Mouse (Mus musculus): ENCODE data around the gene Spryd4. TPM values are rescaled to one million over a fixed set of nuclear protein-coding genes. Genes with fewer than 3 reads are reported as not detected.
"Not testable (repeated sequence)": the region's sequence is repeated elsewhere in the genome, so short reads cannot be mapped to it uniquely, and the experiment has no call there.

The Spryd4 gene
- total RNA-seq, 1 experiment from 2014 or later: 7.3 TPM

DNA sequence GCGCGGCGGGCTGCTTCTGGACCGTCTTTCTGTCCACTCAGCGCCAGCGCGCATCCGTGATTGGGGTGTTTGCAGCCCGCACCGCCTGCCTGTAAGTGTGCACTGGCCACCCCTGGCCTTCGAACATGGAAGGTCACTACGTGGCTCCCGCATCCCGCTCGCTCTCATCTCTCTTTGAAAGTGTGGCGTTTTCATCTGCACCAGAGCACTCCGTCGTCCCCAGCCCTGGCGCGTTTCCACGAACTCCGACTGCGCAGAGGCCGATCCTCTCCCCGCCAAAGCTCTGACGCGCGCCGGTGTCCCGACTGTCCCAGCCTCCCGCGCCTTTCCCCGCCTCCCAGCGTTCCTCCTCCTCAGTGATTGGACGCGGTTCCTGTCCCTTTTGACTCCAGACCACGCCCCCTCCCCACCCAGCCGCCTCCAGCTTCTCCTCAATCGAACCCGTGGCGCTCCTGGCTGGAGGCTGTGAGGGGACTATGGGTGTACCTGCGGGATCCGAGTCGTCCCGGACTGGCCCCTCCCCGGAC is 17.5 kb downstream of the Spryd4 start, which contains the start of gene Gls2:
Gene Gls2 (plus strand): TSS at position 434 of the 527 bp plus-strand sequence.
- peak; percentile 96 for ATAC-seq (replicated peaks; ENCODE audit: insufficient number of reproducible peaks, low FRiP score, low TSS enrichment, poor library complexity, severe bottlenecking)

DNA sequence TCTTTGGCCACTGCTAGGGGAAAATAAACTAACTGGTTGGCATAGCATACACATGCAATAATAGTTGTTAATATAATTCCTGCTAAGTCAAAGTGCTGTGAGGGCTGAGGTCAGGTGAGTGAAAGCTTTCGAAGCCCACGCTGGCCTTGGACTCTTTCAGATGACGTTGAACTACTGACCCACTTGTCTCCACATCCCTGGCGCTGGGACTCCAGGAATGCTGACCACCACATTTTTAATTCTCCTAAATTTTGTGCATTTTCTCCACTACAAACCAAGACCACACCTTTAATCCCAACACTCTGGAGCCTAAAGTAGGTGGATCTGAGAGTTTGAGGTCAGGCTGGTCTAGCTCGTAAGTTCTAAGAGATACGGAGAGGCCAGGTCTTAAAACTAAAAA is 18.5 kb downstream of the Spryd4 start:
- ATAC-seq (replicated peaks; ENCODE audit: insufficient number of reproducible peaks, low FRiP score, low TSS enrichment, poor library complexity, severe bottlenecking): no peak

DNA sequence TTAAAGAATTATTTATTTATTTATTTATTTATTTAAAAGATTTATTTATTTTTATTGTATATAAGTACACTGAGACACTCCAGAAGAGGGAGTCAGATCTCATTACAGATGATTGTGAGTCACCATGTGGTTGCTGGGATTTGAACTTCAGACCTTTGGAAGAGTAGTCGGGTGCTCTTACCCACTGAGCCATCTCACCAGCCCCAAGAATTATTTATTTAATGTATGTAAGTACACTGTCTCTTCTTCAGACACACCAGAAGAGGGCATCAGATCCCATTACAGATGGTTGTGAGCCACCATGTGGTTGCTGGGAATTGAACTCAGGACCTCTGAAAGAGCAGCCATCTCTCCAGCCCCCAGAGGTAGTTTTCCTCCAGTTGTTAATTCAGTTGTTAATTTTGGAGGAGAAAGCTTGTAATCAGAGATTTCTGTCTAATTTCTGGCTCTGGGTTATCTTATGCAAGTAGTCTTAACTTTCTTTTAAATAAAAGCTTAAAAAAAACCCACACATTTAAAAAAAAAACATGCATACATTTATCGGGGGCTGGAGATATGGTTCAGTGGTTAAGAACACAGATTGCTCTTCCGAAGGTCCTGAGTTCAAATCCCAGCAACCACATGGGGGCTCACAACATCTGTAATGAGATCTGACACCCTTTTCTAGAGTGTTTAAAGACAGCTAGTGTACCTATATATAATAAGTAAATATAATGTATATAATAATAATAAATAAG is 19.4 kb downstream of the Spryd4 start:
- not testable (repeated sequence) for ATAC-seq (replicated peaks; ENCODE audit: insufficient number of reproducible peaks, low FRiP score, low TSS enrichment, poor library complexity, severe bottlenecking)

DNA sequence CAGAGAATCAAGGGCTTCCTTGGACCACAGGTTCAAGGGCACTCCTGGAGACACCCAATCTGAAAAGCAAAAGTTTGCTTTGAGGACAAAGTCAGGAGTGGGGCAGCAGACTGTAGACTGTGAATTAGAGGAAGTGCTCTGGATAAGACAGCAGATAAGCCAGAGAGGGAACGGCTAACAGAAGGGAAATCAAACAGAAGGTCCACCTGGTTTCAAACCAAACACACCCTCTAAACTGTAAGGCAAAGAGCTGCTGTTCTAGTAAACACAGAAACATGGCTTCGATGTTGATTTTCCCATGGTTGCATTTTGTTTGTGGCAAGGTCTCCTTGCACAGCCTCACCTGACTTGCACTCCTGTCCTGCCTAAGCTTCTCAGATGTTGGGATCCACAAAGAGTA is 20.1 kb downstream of the Spryd4 start:
- no peak for ATAC-seq (replicated peaks; ENCODE audit: insufficient number of reproducible peaks, low FRiP score, low TSS enrichment, poor library complexity, severe bottlenecking)

DNA sequence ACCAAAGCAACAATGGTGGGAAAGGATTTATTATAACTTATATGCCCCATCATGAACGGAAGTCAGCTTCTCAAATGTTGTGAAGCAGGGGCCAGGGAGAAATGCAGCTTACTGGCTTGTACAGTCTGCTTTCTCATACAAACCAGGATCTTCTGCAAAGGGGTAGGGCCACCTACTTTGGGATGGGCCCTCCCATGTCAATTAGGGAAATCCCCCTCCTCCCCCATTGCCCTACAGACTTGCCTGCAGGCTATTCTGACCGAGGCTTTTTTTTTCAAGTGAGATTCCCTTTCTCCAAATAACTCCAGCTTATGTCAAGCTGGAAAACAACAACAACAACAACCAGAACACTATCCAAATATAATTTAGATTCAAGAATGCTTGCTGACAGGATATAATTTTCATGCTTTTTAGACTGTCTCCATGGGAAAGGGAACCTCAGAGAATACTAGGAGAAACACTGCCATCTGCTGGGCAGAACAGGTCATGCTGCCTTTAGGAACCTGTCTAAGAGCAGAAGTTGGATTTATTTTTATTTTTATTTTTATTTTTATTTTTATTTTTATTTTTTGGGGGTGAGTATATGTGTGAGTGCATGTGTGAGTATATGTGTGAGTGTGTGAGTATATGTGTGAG is 23.2 kb downstream of the Spryd4 start:
- ATAC-seq (replicated peaks; ENCODE audit: insufficient number of reproducible peaks, low FRiP score, low TSS enrichment, poor library complexity, severe bottlenecking): 0 out of 2 replicates have a peak, but pooled peaks have one; percentile 78

DNA sequence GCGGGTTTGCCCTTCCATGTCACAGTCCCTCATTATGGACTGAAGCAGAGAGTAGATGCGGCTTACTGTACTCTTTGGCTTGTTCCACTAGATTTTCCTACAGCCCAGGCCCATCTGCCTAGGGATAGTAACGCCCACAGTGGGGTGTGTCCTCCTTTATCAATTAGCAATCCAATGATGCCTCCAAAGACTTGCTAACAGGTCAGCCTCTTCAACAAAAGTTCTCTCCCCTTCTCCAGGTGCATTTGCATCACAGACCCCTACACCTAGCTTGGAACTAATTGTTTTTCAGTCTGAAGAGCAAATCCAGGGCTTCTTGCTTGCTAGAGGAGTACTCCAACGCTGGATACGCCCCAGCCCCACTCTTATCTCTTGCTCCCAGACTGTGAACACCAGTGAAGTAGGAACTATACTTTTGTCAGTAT is 24.4 kb downstream of the Spryd4 start:
- no peak for ATAC-seq (replicated peaks; ENCODE audit: insufficient number of reproducible peaks, low FRiP score, low TSS enrichment, poor library complexity, severe bottlenecking)

DNA sequence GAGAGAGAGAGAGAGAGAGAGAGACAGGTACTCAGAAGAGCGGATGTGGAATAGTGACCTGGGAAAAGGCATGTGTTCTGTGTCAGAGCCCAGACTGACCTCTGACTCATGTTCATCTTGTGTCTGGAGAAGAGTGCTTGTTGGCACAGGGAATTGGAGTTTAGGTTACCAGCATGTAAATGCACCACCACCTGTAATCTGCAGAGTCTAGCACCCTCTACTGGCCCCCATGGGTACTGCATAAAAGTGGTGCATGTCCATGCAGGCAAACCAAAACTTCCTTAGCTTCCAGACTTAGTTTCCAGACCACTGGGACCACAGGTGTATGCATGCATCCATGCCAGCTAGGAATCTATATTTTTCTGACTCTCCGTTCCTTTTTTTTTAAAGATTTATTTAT is 25.6 kb downstream of the Spryd4 start:
- peak; percentile 84 for ATAC-seq (replicated peaks; ENCODE audit: insufficient number of reproducible peaks, low FRiP score, low TSS enrichment, poor library complexity, severe bottlenecking)

DNA sequence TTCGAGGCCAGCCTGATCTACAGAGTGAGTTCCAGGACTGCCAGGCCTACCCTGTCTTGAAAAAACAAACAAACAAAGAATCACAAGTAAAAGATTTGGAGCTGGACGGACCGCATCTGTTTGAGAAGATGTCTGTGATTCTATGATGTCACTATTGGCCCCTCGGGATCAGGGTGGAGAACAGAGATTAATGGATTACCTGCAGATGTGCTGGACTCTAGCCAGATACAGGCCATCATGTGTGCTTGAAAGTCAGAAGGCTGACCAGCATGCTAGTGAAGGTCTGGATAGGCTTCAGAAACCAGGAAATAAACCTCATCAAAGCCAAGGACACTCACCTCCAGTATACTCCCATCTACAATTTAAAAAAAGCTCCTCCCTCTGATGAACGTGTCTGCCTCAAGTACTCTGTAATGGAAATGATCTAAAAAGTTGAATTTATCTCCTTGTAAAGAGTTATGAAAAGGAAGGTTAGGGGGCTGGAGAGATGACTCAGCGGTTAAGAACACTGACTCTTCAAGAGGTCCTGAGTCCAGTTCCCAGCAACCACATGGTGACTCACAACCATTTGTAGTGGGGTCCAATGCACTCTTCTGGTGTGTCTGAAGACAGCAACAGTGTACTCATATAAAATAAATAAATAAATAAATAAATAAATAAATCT is 26.2 kb downstream of the Spryd4 start:
- ATAC-seq (replicated peaks; ENCODE audit: insufficient number of reproducible peaks, low FRiP score, low TSS enrichment, poor library complexity, severe bottlenecking): no peak

DNA sequence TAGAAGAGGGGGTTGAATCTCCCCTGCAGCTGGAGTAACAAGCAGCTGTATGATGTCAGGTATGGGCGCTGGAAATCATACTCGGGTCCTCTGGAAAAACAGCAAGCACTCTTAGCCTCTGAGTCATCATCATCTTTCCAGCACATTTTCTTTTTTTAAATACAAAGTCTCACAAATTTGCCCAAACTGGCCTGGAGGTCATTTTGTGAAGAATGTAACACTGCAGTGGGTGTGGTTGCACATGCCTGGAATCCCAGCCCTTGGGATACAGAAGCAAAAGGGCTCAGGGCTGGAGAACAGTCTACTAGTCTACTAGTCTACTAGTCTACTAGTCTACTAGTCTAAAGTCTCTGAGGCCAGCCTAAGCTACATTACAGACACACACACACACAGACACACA is 27.3 kb downstream of the Spryd4 start:
- no peak for ATAC-seq (replicated peaks; ENCODE audit: insufficient number of reproducible peaks, low FRiP score, low TSS enrichment, poor library complexity, severe bottlenecking)

DNA sequence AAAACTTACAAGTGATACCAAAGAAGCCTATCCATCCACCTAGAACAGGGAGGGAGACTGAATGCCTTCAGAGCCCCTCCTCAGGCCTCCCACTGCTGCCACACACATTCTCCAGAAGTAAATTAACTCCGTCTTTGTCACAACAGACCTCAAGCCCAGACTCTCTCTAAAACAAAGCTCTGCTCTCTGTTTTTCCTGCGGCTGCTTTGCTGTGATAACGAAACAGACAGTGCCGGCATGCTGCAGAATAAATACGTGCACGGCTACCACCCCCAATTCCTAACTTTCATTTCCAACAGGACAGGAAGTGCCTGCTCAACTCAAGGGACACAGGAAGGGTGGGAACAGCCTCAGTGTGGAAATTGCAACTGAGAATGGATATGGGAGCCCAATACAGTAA is 31.6 kb downstream of the Spryd4 start, which contains the start of gene Rbms2:
Gene Rbms2 (minus strand): TSS at position 309 of the 400 bp plus-strand sequence.
- no peak for ATAC-seq (replicated peaks; ENCODE audit: insufficient number of reproducible peaks, low FRiP score, low TSS enrichment, poor library complexity, severe bottlenecking)

DNA sequence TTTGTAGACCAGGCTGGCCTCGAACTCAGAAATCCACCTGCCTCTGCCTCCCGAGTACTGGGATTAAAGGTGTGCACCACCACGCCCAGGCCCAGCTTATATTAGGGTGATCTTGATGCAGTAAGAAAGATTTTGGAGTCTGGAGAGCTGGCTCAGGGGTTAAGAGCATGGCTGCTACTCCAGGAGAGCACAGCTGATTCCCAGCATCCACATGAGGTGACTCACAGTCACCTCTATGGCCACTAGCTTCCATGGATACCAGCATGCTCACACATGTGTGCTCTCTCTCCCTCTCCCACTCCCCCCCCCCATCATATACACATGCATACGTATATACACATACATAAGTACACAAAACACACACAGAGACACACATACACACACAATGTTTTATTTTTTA is 34.3 kb downstream of the Spryd4 start:
- no peak for ATAC-seq (replicated peaks; ENCODE audit: insufficient number of reproducible peaks, low FRiP score, low TSS enrichment, poor library complexity, severe bottlenecking)

DNA sequence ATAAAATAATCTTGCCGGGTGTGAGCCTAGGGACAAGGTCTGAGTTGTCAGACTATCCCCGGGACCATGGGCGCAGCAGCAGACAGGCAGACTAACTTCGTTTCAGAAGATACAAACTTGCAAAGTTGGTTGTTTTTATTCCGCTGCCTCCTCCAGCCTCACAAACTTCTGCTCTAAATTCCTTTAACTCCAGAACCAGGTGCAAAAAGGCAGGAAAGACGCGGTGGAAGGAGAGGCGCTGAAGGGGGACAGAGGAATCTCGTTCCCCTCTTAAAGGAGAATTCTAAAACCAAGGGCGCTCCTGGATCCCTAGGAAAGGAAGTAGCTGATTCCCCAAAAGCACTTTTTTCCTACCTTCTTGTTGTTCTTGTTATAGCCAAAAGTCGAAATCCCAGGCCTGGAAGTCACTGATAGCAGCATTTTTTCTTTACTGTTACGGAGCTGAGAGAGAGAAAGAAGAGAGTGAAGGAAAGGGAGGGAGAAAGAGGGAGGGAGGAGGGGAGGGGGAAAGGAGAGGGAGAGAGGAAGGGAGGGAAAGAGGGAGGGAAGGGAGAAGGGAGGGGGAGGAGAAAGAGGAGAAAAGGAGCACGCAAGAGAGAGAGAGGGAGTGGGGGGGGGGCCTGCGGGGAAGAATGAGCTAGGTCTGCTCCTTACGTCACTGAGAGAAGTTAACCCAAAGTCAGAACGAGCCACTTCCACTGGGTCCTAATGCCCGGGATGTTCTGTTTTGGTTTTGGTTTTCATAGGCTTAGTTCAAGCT is 35.4 kb downstream of the Spryd4 start:
- ATAC-seq (replicated peaks; ENCODE audit: insufficient number of reproducible peaks, low FRiP score, low TSS enrichment, poor library complexity, severe bottlenecking): peak; percentile 97

DNA sequence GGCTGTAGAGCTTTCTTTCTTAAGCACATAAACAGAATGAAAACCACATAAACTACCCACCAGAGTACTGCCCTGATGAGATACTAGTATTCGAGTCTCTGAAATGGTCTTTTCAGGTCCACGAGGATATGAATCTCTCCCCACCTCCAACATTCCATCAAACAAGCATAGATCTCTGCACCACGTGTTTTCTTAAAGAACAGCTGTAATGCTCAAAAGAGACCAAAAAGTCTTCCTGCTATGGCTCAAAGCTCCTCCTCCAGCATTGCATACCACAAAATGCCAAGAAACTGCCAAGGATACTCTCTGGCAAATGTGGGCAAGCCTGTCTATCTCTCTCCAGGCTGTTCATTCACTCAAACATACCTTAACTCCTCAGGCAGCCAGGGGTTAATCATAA is 36.3 kb downstream of the Spryd4 start:
- ATAC-seq (replicated peaks; ENCODE audit: insufficient number of reproducible peaks, low FRiP score, low TSS enrichment, poor library complexity, severe bottlenecking): no peak

DNA sequence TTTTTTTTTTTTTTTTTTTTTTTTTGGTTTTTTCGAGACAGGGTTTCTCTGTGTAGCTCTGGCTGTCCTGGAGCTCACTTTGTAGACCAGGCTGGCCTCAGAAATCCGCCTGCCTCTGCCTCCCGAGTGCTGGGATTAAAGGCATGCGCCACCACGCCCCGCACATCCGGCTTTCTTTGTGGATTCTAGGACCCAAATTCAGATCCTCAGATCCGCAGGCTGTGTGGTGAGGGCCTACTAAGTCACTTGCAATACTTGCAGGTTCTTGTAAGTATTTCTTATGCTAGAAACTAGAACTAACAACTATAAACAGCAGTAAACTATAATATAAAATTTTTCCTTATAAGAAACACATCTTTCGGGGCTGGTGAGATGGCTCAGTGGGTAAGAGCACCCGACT is 40.3 kb downstream of the Spryd4 start:
- ATAC-seq (replicated peaks; ENCODE audit: insufficient number of reproducible peaks, low FRiP score, low TSS enrichment, poor library complexity, severe bottlenecking): not testable (repeated sequence)

DNA sequence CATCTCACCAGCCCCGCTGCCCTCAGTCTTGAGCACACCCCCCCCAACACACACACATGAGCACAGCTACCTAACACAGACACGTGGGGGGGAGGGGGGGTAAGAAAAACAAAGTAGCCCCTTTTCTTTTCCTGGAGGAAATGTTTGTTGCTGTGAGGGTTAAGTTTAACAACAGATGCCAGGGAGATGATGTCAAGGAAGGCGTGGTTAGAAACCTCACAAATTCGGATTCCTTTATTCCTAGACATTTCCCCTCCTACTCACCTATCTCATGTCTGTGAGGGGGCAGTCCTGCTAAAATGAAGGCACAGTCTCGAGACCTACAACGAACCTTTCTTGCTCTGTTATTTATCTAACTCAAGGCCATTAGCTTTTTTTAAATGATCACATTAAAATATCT is 44.5 kb downstream of the Spryd4 start:
- ATAC-seq (replicated peaks; ENCODE audit: insufficient number of reproducible peaks, low FRiP score, low TSS enrichment, poor library complexity, severe bottlenecking): no peak

DNA sequence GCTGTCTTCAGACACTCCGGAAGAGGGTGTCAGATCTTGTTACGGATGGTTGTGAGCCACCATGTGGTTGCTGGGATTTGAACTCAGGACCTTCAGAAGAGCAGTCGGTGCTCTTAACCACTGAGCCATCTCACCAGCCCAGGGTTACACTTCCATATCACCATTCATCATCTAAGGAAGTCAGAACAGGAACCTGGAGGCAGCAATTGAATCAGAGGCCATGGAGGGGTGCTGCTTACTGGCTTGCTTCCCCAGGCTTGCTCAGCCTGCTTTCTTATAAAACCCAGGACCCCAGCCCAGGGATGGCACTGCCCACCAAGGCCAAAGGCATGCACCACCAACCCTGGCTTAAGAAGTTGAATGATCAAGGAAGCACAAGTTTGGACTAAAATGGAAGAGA is 45.9 kb downstream of the Spryd4 start:
- not testable (repeated sequence) for ATAC-seq (replicated peaks; ENCODE audit: insufficient number of reproducible peaks, low FRiP score, low TSS enrichment, poor library complexity, severe bottlenecking)

Data from monocyte, adult 5-6 weeks (primary cell).